Comparison of ENCODE assay signal across 14 mouse cellular contexts in genomic region chr3:75633635-75634034, GRCm38 (mm10).
A peak's percentile ranks its signal among the peaks of the same experiment; 100 is the strongest.
DNase-seq lines count a peak whose midpoint lies in the region; ATAC-seq and TF ChIP-seq lines count a peak whose summit lies in the region.
"Had no signal": no experiment of that assay in that cellular context is flagged by ENCODE, and none has a peak within 500 bp of the region (broad histone marks: within the 10 kb centered on the region; RNA-seq: fewer than 3 reads in every experiment).

No protein-coding gene starts in this region.

- peak; percentile 68 for ATAC-seq in hindbrain, embryonic 11.5 days (ENCODE audit: low FRiP score)
- ATAC-seq in hindbrain, postnatal 0 days: peak; percentile 81
- no peak for ATAC-seq in intestine, embryonic 15.5 days

- no peaks in the 10 kb centered on the region for H3K4me1 ChIP-seq in hindbrain, embryonic 11.5 days (replicated peaks; ENCODE audit: control insufficient read depth, insufficient read depth, low read length)
- H3K4me1 ChIP-seq in hindbrain, embryonic 10.5 days (replicated peaks): peaks cover 4% of the 10 kb centered on the region
- no peaks in the 10 kb centered on the region for H3K4me1 ChIP-seq in hindbrain, postnatal 0 days (ENCODE audit: insufficient read depth, low read length)
- no peaks in the 10 kb centered on the region for H3K4me1 ChIP-seq in intestine, embryonic 15.5 days (replicated peaks)
- H3K4me1 ChIP-seq: lung, embryonic 15.5 days had no signal

- no peaks in the 10 kb centered on the region for H3K9me3 ChIP-seq in hindbrain, embryonic 11.5 days (ENCODE audit: control insufficient read depth, low read length)
- H3K9me3 ChIP-seq in hindbrain, embryonic 10.5 days: no peaks in the 10 kb centered on the region
- H3K9me3 ChIP-seq in hindbrain, postnatal 0 days (ENCODE audit: low read length): no peaks in the 10 kb centered on the region
- H3K9me3 ChIP-seq in intestine, embryonic 15.5 days: no peaks in the 10 kb centered on the region
- H3K9me3 ChIP-seq: limb, embryonic 13.5 days; lung, embryonic 15.5 days; megakaryocyte, embryonic 14.5 days had no signal

- no peak overlapping the region for H3K9ac ChIP-seq in hindbrain, embryonic 11.5 days (ENCODE audit: low read depth, low read length)
- H3K9ac ChIP-seq in hindbrain, postnatal 0 days (replicated peaks; ENCODE audit: low read length): no peak overlapping the region
- H3K9ac ChIP-seq in intestine, embryonic 15.5 days: no peak overlapping the region
- H3K9ac ChIP-seq: limb, embryonic 13.5 days; lung, embryonic 15.5 days had no signal

- DNase-seq in hindbrain, embryonic 11.5 days (ENCODE audit: low spot score): peak; percentile 19
- DNase-seq in hindbrain, embryonic 10.5 days (ENCODE audit: low spot score): no peak
- DNase-seq in embryo, embryonic 9.5 days (ENCODE audit: extremely low spot score): peak; percentile 7
- peak; percentile 33 for DNase-seq in hindbrain, postnatal 0 days (ENCODE audit: low spot score)
- peak; percentile 40 for DNase-seq in retina, embryonic 14.5 days (ENCODE audit: low spot score)
- DNase-seq in adrenal gland, adult 18-20 months (ENCODE audit: low spot score in 2 of 2): no peak
- no peak for DNase-seq in left cerebral cortex, adult 9 months (ENCODE audit: low spot score in 2 of 2)
- DNase-seq: adrenal gland, postnatal 25 days; kidney, postnatal 10 days; thymus, postnatal 14 days had no signal

- H3K4me3 ChIP-seq in hindbrain, embryonic 11.5 days (ENCODE audit: low read depth, low read length): no peak overlapping the region
- H3K4me3 ChIP-seq in hindbrain, embryonic 10.5 days: no peak overlapping the region
- H3K4me3 ChIP-seq in hindbrain, postnatal 0 days (ENCODE audit: low read length): no peak overlapping the region
- no peak overlapping the region for H3K4me3 ChIP-seq in intestine, embryonic 15.5 days (replicated peaks)
- H3K4me3 ChIP-seq: limb, embryonic 13.5 days; lung, embryonic 15.5 days; megakaryocyte, embryonic 14.5 days had no signal

- H3K36me3 ChIP-seq in hindbrain, embryonic 11.5 days (ENCODE audit: control insufficient read depth, insufficient read depth, low read length): no peaks in the 10 kb centered on the region
- H3K36me3 ChIP-seq in hindbrain, embryonic 10.5 days: no peaks in the 10 kb centered on the region
- H3K36me3 ChIP-seq in hindbrain, postnatal 0 days (ENCODE audit: insufficient read depth, low read length): no peaks in the 10 kb centered on the region
- H3K36me3 ChIP-seq in intestine, embryonic 15.5 days: no peaks in the 10 kb centered on the region
- H3K36me3 ChIP-seq: limb, embryonic 13.5 days; lung, embryonic 15.5 days had no signal

- no peak for TF ChIP-seq CTCF in hindbrain, postnatal 0 days (IDR thresholded peaks at IDR 0.05; ENCODE audit: low read depth)

- no peak overlapping the region for H3K4me2 ChIP-seq in hindbrain, embryonic 11.5 days (replicated peaks; ENCODE audit: low read depth, low read length)
- no peak overlapping the region for H3K4me2 ChIP-seq in hindbrain, postnatal 0 days (ENCODE audit: low read depth, low read length)
- no peak overlapping the region for H3K4me2 ChIP-seq in intestine, embryonic 15.5 days (replicated peaks)
- H3K4me2 ChIP-seq: limb, embryonic 13.5 days; lung, embryonic 15.5 days had no signal

- no peaks in the 10 kb centered on the region for H3K27me3 ChIP-seq in hindbrain, embryonic 11.5 days (ENCODE audit: control insufficient read depth, insufficient read depth, low read length)
- no peaks in the 10 kb centered on the region for H3K27me3 ChIP-seq in hindbrain, embryonic 10.5 days (ENCODE audit: insufficient read depth, poor library complexity, severe bottlenecking)
- no peaks in the 10 kb centered on the region for H3K27me3 ChIP-seq in hindbrain, postnatal 0 days (ENCODE audit: insufficient read depth, low read length)
- no peaks in the 10 kb centered on the region for H3K27me3 ChIP-seq in intestine, embryonic 15.5 days (replicated peaks)
- H3K27me3 ChIP-seq: limb, embryonic 13.5 days; lung, embryonic 15.5 days; megakaryocyte, embryonic 14.5 days had no signal

- 53% methylated on average over 4 of the region's 4 CpGs for WGBS in hindbrain, embryonic 11.5 days
- 51% methylated on average over 4 of the region's 4 CpGs for WGBS in hindbrain, embryonic 10.5 days
- WGBS in hindbrain, postnatal 0 days: 50% methylated on average over 4 of the region's 4 CpGs
- WGBS in intestine, embryonic 15.5 days: 72% methylated on average over 4 of the region's 4 CpGs

- H3K27ac ChIP-seq in hindbrain, embryonic 11.5 days (ENCODE audit: low read depth, low read length): no peak overlapping the region
- no peak overlapping the region for H3K27ac ChIP-seq in hindbrain, embryonic 10.5 days
- H3K27ac ChIP-seq in hindbrain, postnatal 0 days: peak overlapping the region; percentile 16; the same call in 1 of the 2 replicates
- no peak overlapping the region for H3K27ac ChIP-seq in intestine, embryonic 15.5 days
- H3K27ac ChIP-seq: limb, embryonic 13.5 days; lung, embryonic 15.5 days had no signal

Comparison
In these comparisons a context has a peak if more than half of its experiments do, and no peak if none do; other contexts are left out.
1. DNase-seq: peak in hindbrain, embryonic 11.5 days (single experiment), embryo, embryonic 9.5 days (single experiment), hindbrain, postnatal 0 days (single experiment) and retina, embryonic 14.5 days (single experiment); none in hindbrain, embryonic 10.5 days (single experiment), adrenal gland, adult 18-20 months (0 of 2) and left cerebral cortex, adult 9 months (0 of 2).